Mouse (Mus musculus): ENCODE data around the gene Smco2. TPM values are rescaled to one million over a fixed set of nuclear protein-coding genes. Genes with fewer than 3 reads are reported as not detected.

Smco2 gene
- polyA plus RNA-seq, 1 experiment from 2014 or later, result not detected

DNA sequence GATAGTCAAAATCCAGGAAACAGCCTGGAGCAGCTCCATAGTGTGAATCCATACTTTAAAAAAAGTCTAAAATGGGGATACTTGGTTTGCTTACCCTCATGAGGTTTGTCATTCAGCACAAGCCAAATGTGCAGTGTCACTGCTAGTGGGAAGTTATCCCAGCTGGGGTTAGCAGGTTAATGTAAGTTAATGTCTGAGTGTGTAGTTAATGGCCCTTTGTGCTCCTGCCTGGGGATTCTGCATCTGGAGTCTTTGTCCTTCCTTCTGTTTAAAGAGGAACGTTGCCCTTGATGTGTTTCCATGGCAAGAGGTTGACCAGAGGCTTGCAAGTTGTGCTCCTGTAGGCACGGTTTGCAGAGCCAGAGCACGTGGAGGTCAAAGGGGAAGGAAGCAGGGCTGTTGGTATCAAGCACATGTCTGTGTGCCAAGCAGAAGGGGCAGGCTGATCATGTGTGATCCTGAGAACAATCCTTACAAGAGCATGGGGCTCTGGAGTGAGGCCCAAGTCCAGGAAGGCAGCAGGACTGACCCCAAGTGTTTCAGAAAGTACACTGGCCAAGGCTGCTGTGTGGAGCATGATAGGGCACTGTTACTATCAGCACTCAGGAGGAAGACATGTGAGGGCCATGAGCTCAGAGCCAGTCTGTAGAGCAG lies 63.1 kb downstream of the Smco2 start:
- no peak overlapping the region for H3K27ac ChIP-seq (ENCODE audit: low read depth, low read length)
- H3K4me3 ChIP-seq (ENCODE audit: low read depth, low read length), result no peak overlapping the region
- H3K36me3 ChIP-seq (ENCODE audit: control insufficient read depth, insufficient read depth, low read length), result no peaks in the 10 kb centered on the region
- H3K9me3 ChIP-seq (ENCODE audit: control insufficient read depth, low read length), result no peaks in the 10 kb centered on the region
- no peak overlapping the region for H3K9ac ChIP-seq (ENCODE audit: low read length)
- DNase-seq (ENCODE audit: low spot score, missing footprints) (no peak), ATAC-seq (ENCODE audit: low FRiP score) (no peak)
- no peaks in the 10 kb centered on the region for H3K27me3 ChIP-seq (ENCODE audit: control insufficient read depth, insufficient read depth, low read length)
- 42% methylated on average over 3 of the region's 3 CpGs for WGBS
- H3K4me2 ChIP-seq, result no peak overlapping the region
- H3K4me1 ChIP-seq (ENCODE audit: control insufficient read depth, insufficient read depth, low read length), result peaks cover 3% of the 10 kb centered on the region; the same call in 1 of the 2 replicates

DNA sequence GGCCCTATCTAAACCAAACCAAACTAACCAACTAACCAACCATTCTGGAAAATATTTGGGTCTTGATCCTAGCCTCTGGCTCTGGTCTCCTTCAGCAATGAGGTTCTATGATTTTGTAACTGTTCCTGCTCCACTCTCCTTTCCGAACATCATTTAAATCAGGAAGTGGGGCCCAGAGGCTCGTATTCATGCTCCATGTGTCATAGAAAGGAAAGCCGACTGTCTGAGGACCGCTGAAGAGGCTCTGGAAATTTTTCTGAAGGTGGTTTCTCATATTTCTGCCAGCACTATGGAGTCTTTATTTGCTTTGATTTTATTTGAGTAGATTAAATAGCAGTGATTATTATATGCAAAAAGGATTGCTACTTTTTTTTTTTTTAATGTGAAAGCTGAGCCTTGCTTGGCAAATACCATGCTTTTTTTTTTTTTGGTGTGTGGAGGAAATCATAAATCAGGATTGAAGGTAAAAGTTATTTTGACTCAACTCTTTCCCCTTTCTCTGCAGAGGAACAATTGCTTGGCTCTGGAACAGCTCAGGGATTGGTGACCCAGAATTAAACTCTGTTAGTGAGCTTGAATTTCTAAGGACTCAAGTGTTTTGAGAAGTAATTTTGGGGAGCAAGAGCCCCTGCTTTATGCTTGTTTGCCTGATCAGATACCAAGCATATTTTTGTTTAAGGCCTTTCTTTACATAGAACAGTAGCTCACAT lies 63.7 kb downstream of the Smco2 start:
- Histone ChIP-seq H3K9ac (ENCODE audit: low read length) (no peak overlapping the region), H3K4me2 (no peak overlapping the region), H3K36me3 (ENCODE audit: control insufficient read depth, insufficient read depth, low read length) (no peaks in the 10 kb centered on the region), H3K9me3 (ENCODE audit: control insufficient read depth, low read length) (no peaks in the 10 kb centered on the region), H3K27me3 (ENCODE audit: control insufficient read depth, insufficient read depth, low read length) (no peaks in the 10 kb centered on the region), H3K4me1 (ENCODE audit: control insufficient read depth, insufficient read depth, low read length) (peaks cover 3% of the 10 kb centered on the region; the same call in 1 of the 2 replicates), H3K4me3 (ENCODE audit: low read depth, low read length) (no peak overlapping the region), H3K27ac (ENCODE audit: low read depth, low read length) (no peak overlapping the region)
- no peak for ATAC-seq (ENCODE audit: low FRiP score)
- 82% methylated on average over 4 of the region's 4 CpGs for WGBS
- DNase-seq (ENCODE audit: low spot score, missing footprints), result no peak

DNA sequence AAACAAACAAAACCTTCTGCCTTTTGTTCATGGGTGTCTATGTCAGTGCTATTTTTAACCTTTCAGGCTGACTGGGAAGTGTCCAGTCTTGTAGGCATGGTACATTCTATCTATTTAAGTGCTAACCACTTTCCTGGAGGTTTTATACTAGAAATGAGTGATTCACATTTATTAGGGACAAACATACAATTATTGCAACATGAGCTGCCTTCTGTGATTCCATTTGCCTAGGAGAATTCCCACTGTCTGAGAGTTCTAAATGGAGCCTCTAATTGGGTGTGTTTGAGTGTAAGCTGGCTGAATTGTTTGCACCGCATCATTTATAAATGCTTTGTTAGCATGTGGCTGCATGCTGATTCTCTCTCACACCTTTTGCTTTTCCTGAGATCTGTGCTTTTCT lies 65.9 kb downstream of the Smco2 start:
- Histone ChIP-seq H3K9ac (ENCODE audit: low read length) (no peak overlapping the region), H3K4me3 (ENCODE audit: low read depth, low read length) (no peak overlapping the region), H3K4me1 (ENCODE audit: control insufficient read depth, insufficient read depth, low read length) (peaks cover 3% of the 10 kb centered on the region; the same call in 1 of the 2 replicates), H3K36me3 (ENCODE audit: control insufficient read depth, insufficient read depth, low read length) (no peaks in the 10 kb centered on the region), H3K4me2 (no peak overlapping the region), H3K27me3 (ENCODE audit: control insufficient read depth, insufficient read depth, low read length) (no peaks in the 10 kb centered on the region), H3K27ac (ENCODE audit: low read depth, low read length) (no peak overlapping the region), H3K9me3 (ENCODE audit: control insufficient read depth, low read length) (no peaks in the 10 kb centered on the region)
- DNase-seq (ENCODE audit: low spot score, missing footprints) (no peak), ATAC-seq (ENCODE audit: low FRiP score) (no peak)
- WGBS, result 89% methylated on average over 1 of the region's 1 CpGs

DNA sequence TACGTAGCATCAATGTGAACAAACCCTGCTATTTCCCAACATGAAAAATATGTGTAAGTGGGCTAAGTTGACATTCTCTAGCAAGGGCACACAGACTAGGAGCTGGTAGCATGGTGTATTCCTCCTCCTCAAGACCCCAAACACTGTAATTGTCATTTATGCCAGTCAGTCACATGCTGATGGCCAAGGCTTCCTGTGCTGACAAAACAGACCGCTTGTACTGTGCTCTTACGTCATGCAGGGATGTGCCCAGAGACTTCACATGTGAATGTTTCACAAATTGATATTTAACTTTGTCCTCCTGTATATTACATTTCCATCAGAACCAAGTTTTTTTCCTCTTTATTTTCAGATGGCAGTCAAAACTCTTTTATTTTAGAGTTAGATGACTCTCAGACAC lies 67.5 kb downstream of the Smco2 start:
- 92% methylated on average over 3 of the region's 3 CpGs for WGBS
- H3K9me3 ChIP-seq (ENCODE audit: control insufficient read depth, low read length), result no peaks in the 10 kb centered on the region
- H3K36me3 ChIP-seq (ENCODE audit: control insufficient read depth, insufficient read depth, low read length), result no peaks in the 10 kb centered on the region
- H3K27ac ChIP-seq (ENCODE audit: low read depth, low read length), result no peak overlapping the region
- ATAC-seq (ENCODE audit: low FRiP score), result no peak
- H3K27me3 ChIP-seq (ENCODE audit: control insufficient read depth, insufficient read depth, low read length), result no peaks in the 10 kb centered on the region
- no peak overlapping the region for H3K4me3 ChIP-seq (ENCODE audit: low read depth, low read length)
- H3K4me2 ChIP-seq, result no peak overlapping the region
- peaks cover 3% of the 10 kb centered on the region; the same call in 1 of the 2 replicates for H3K4me1 ChIP-seq (ENCODE audit: control insufficient read depth, insufficient read depth, low read length)
- no peak overlapping the region for H3K9ac ChIP-seq (ENCODE audit: low read length)
- no peak for DNase-seq (ENCODE audit: low spot score, missing footprints)

DNA sequence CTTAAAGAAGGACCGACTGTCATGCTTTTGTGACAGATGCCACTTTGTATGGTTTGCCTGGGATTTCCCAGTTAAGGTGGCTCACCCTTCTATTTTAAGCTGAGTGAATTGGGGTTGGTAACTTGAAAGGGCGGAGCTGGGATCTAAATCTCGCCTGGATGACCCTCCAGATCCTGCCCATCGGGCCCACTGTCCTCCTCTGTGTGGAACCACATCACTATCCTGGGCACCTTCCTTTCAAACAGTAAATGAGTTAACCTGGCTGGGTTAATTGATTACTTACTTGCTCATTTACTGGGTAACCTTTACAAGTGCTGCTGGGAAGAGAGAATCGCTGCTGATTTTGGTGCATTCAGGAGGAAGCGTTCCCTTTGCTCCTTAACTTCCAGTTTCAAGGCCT lies 68.4 kb downstream of the Smco2 start:
- Histone ChIP-seq H3K27ac (ENCODE audit: low read depth, low read length) (no peak overlapping the region), H3K4me2 (no peak overlapping the region)
- 91% methylated on average over 6 of the region's 6 CpGs for WGBS

More for the DNA sequence above, 68.4 kb downstream of the Smco2 start:
- no peaks in the 10 kb centered on the region for H3K27me3 ChIP-seq (ENCODE audit: control insufficient read depth, insufficient read depth, low read length)
- DNase-seq (ENCODE audit: low spot score, missing footprints) (no peak), ATAC-seq (ENCODE audit: low FRiP score) (no peak)
- H3K4me1 ChIP-seq (ENCODE audit: control insufficient read depth, insufficient read depth, low read length), result peaks cover 3% of the 10 kb centered on the region; the same call in 1 of the 2 replicates
- no peak overlapping the region for H3K4me3 ChIP-seq (ENCODE audit: low read depth, low read length)
- no peaks in the 10 kb centered on the region for H3K36me3 ChIP-seq (ENCODE audit: control insufficient read depth, insufficient read depth, low read length)
- H3K9me3 ChIP-seq (ENCODE audit: control insufficient read depth, low read length), result no peaks in the 10 kb centered on the region
- no peak overlapping the region for H3K9ac ChIP-seq (ENCODE audit: low read length)

Other genes with a start within 250 kb of the Smco2 start
- 125 and 135 TPM in 2 replicates for gene Med21, start 207.6 kb upstream of the Smco2 start, polyA plus RNA-seq (2014; fragmentation: Nextera tagmentation; extraction: Ambion mirVana)
- gene Tm7sf3, start 207.3 kb upstream of the Smco2 start, polyA plus RNA-seq (2014; fragmentation: Nextera tagmentation; extraction: Ambion mirVana), result 26.2 and 28.9 TPM in 2 replicates
- 20.4 and 22.2 TPM in 2 replicates for gene Stk38l, start 125.1 kb upstream of the Smco2 start, polyA plus RNA-seq (2014; fragmentation: Nextera tagmentation; extraction: Ambion mirVana)
- gene Arntl2, start 54.0 kb upstream of the Smco2 start, polyA plus RNA-seq (2014; fragmentation: Nextera tagmentation; extraction: Ambion mirVana), result 1.4 and 1.5 TPM in 2 replicates
- gene Ppfibp1, start 38.4 kb downstream of the Smco2 start, polyA plus RNA-seq (2014; fragmentation: Nextera tagmentation; extraction: Ambion mirVana), result 30.2 and 30.7 TPM in 2 replicates
- gene 1700034J05Rik, start 104.3 kb downstream of the Smco2 start, polyA plus RNA-seq (2014; fragmentation: Nextera tagmentation; extraction: Ambion mirVana), result 0.11 and 0.18 TPM in 2 replicates
- 0.55 and 0.88 TPM in 2 replicates for gene Rep15, start 182.5 kb downstream of the Smco2 start, polyA plus RNA-seq (2014; fragmentation: Nextera tagmentation; extraction: Ambion mirVana)
- 88.1 and 97.8 TPM in 2 replicates for gene Mrps35, start 192.7 kb downstream of the Smco2 start, polyA plus RNA-seq (2014; fragmentation: Nextera tagmentation; extraction: Ambion mirVana)
- gene Mansc4, start 236.9 kb downstream of the Smco2 start, polyA plus RNA-seq (2014; fragmentation: Nextera tagmentation; extraction: Ambion mirVana), result 0.72 and 0.83 TPM in 2 replicates
- gene Klhl42, start 241.3 kb downstream of the Smco2 start, polyA plus RNA-seq (2014; fragmentation: Nextera tagmentation; extraction: Ambion mirVana), result 8.6 and 9.3 TPM in 2 replicates

All from midbrain, embryonic 11.5 days (tissue).